Mouse (Mus musculus) midbrain, embryonic 12.5 days (tissue): ENCODE results near the gene Dbp. TPM values are rescaled to one million over a fixed set of nuclear protein-coding genes. Genes with fewer than 3 reads are reported as not detected.

Experiments used
- ATAC-seq: fragments of 200-750 bp; cut with Nextera tagmentation; 2 replicates; pipeline ENCODE4 v1.8.0; 2017; ENCODE audit warnings: low read depth, moderate TSS enrichment, moderate library complexity; ENCODE audit not compliant: low FRiP score
- H3K27ac ChIP-seq: fragments of 300-500 bp; sonication (generic); replicated peaks from 2 replicates; pipeline ENCODE4 v1.5.1; 2016; ENCODE audit warnings: mild to moderate bottlenecking
- H3K27me3 ChIP-seq: fragments of 300-500 bp; sonication (generic); 2 replicates; pipeline ENCODE4 v1.6.1; 2016; ENCODE audit warnings: mild to moderate bottlenecking
- H3K36me3 ChIP-seq: fragments of 300-500 bp; sonication (generic); 2 replicates; pipeline ENCODE4 v1.6.1; 2016
- H3K4me1 ChIP-seq: fragments of 300-500 bp; sonication (generic); 2 replicates; pipeline ENCODE4 v1.6.1; 2016
- H3K4me2 ChIP-seq: fragments of 300-500 bp; sonication (generic); replicated peaks from 2 replicates; pipeline ENCODE4 v1.6.1; 2016; ENCODE audit warnings: mild to moderate bottlenecking, moderate library complexity
- H3K4me3 ChIP-seq: fragments of 300-500 bp; sonication (generic); 2 replicates; pipeline ENCODE4 v1.5.1; 2016; ENCODE audit warnings: mild to moderate bottlenecking
- H3K9ac ChIP-seq: fragments of 300-500 bp; sonication (generic); replicated peaks from 2 replicates; pipeline ENCODE4 v1.6.1; 2016; ENCODE audit warnings: mild to moderate bottlenecking, moderate library complexity
- H3K9me3 ChIP-seq: fragments of 300-500 bp; sonication (generic); 2 replicates; pipeline ENCODE4 v1.6.1; 2016; ENCODE audit warnings: mild to moderate bottlenecking
- WGBS: fragments of 180-500 bp; shearing (Covaris S2); methylation state at CpG from one replicate; pipeline ENCODE4 v1.1.7; 2016; 5-methylcytosine and 5-hydroxymethylcytosine counted together
- polyA plus RNA-seq: library from polyadenylated mRNA; unstranded; fragments of >200 nt; fragmentation: Nextera tagmentation; extraction: Ambion mirVana; gene quantifications from 2 replicates; pipeline ENCODE4 v1.2.1, GENCODE M21; 2016

Dbp gene
- polyA plus RNA-seq, 1 experiment from 2014 or later: 4.5 TPM

- ATAC-seq: no peak
- no peak overlapping the region for H3K9ac ChIP-seq
- WGBS: 69% methylated on average over 13 of the region's 13 CpGs
Observed at GRCm38 (mm10) chr7:45721642-45722347, 16.9 kb downstream of the Dbp start.

GRCm38 (mm10) chr7:45722348-45722713 lies 17.4 kb downstream of the Dbp start:
- ATAC-seq: no peak
- 87% methylated on average over 13 of the region's 13 CpGs for WGBS
- Histone ChIP-seq H3K4me1 (peaks cover 16% of the 10 kb centered on the region), H3K36me3 (peaks cover 80% of the 10 kb centered on the region), H3K9me3 (no peaks in the 10 kb centered on the region), H3K9ac (no peak overlapping the region), H3K27ac (0 out of 2 replicates have a peak overlapping the region, but pooled peaks have one; percentile 10), H3K4me2 (no peak overlapping the region), H3K27me3 (no peaks in the 10 kb centered on the region), H3K4me3 (no peak overlapping the region)

More at GRCm38 (mm10) chr7:45721642-45722347, 16.9 kb downstream of the Dbp start:
- peaks cover 21% of the 10 kb centered on the region for H3K4me1 ChIP-seq
- H3K36me3 ChIP-seq: peaks cover 75% of the 10 kb centered on the region
- H3K27me3 ChIP-seq: no peaks in the 10 kb centered on the region
- no peak overlapping the region for H3K4me2 ChIP-seq
- H3K9me3 ChIP-seq: no peaks in the 10 kb centered on the region
- H3K27ac ChIP-seq: 0 out of 2 replicates have a peak overlapping the region, but pooled peaks have one; percentile 15
- H3K4me3 ChIP-seq: no peak overlapping the region

GRCm38 (mm10) chr7:45723301-45723700 lies 18.4 kb downstream of the Dbp start:
- Histone ChIP-seq H3K9me3 (no peaks in the 10 kb centered on the region), H3K4me3 (no peak overlapping the region), H3K9ac (no peak overlapping the region), H3K4me1 (peaks cover 16% of the 10 kb centered on the region), H3K4me2 (no peak overlapping the region), H3K36me3 (peaks cover 81% of the 10 kb centered on the region), H3K27me3 (no peaks in the 10 kb centered on the region), H3K27ac (no peak overlapping the region)
- WGBS: 100% methylated on average over 4 of the region's 4 CpGs
- no peak for ATAC-seq

DNA sequence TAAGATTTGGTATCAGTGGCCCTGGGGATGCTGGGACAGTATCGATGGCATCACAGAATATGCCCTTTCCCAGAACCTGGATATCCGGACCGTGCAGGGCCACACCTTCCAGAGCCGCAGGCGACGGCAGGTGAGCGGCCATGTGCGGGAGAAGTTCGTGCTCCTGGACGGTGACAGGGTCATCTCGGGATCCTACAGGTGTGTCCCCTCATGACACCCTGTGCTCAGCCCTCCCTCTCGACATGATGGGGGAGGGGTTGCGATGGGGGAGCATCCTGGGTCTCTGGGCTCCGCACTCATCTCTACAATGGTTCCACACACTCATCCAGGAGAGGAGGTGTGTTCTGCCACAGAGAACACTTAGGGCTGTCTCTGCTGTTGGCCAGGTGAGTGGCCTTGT lies 18.9 kb downstream of the Dbp start:
- Histone ChIP-seq H3K9me3 (no peaks in the 10 kb centered on the region), H3K9ac (no peak overlapping the region), H3K4me1 (peaks cover 13% of the 10 kb centered on the region), H3K27me3 (no peaks in the 10 kb centered on the region), H3K4me2 (no peak overlapping the region), H3K4me3 (no peak overlapping the region), H3K36me3 (peaks cover 82% of the 10 kb centered on the region), H3K27ac (no peak overlapping the region)
- 93% methylated on average over 14 of the region's 14 CpGs for WGBS
- ATAC-seq: no peak

DNA sequence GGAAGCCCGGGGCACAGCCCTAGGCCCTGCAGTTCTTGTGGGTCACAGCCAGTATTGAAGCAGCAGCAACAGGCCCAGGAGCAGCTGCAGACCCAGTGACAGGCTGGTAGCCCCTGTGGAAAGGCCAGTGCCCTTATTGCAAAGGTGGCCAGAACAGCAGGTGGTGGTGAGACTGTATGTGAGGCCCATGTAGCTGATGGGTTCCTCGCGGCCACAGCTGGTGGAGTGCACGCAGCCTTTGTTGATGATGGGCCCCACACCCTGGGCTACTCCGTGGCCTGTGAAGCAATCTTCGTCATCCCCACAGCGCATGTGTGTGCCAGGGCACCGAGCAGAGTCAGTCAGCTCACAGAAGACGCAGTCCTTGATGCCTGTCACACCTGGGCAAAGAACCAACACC lies 20.3 kb downstream of the Dbp start:
- Histone ChIP-seq H3K27ac (no peak overlapping the region), H3K27me3 (no peaks in the 10 kb centered on the region), H3K36me3 (peaks cover 74% of the 10 kb centered on the region), H3K4me3 (no peak overlapping the region), H3K9ac (no peak overlapping the region), H3K4me1 (no peaks in the 10 kb centered on the region), H3K4me2 (no peak overlapping the region), H3K9me3 (no peaks in the 10 kb centered on the region)
- no peak for ATAC-seq
- WGBS: 88% methylated on average over 9 of the region's 9 CpGs

GRCm38 (mm10) chr7:45725713-45726112 lies 20.8 kb downstream of the Dbp start, which contains the start of gene Spaca4:
TSS of gene Spaca4 (minus strand) at chr7:45725813.
- H3K27me3 ChIP-seq: no peaks in the 10 kb centered on the region
- H3K4me2 ChIP-seq: no peak within 1 kb of the TSS
- WGBS: 93% methylated on average over 11 of the region's 11 CpGs
- H3K4me3 ChIP-seq: no peak within 1 kb of the TSS
- no peak within 1 kb of the TSS for H3K9ac ChIP-seq
- H3K36me3 ChIP-seq: peaks cover 69% of the 10 kb centered on the region
- peaks cover 3% of the 10 kb centered on the region; the same call in 1 of the 2 replicates for H3K4me1 ChIP-seq
- H3K9me3 ChIP-seq: no peaks in the 10 kb centered on the region
- no peak within 1 kb of the TSS for H3K27ac ChIP-seq
- no peak for ATAC-seq

GRCm38 (mm10) chr7:45726419-45726818 lies 21.5 kb downstream of the Dbp start:
- peaks cover 62% of the 10 kb centered on the region for H3K36me3 ChIP-seq
- no peak for ATAC-seq
- 92% methylated on average over 10 of the region's 10 CpGs for WGBS
- peaks cover 8% of the 10 kb centered on the region; the same call in 1 of the 2 replicates for H3K4me1 ChIP-seq
- no peak overlapping the region for H3K4me2 ChIP-seq
- H3K4me3 ChIP-seq: no peak overlapping the region
- no peak overlapping the region for H3K9ac ChIP-seq
- no peaks in the 10 kb centered on the region for H3K9me3 ChIP-seq
- no peak overlapping the region for H3K27ac ChIP-seq
- no peaks in the 10 kb centered on the region for H3K27me3 ChIP-seq

- Histone ChIP-seq H3K9ac (no peak overlapping the region), H3K4me3 (no peak overlapping the region), H3K4me2 (no peak overlapping the region), H3K36me3 (peaks cover 50% of the 10 kb centered on the region), H3K27me3 (no peaks in the 10 kb centered on the region), H3K4me1 (peaks cover 8% of the 10 kb centered on the region; the same call in 1 of the 2 replicates), H3K9me3 (no peaks in the 10 kb centered on the region), H3K27ac (no peak overlapping the region)
- 82% methylated on average over 3 of the region's 3 CpGs for WGBS
- ATAC-seq: no peak
Observed at GRCm38 (mm10) chr7:45727625-45728024, 22.7 kb downstream of the Dbp start.

DNA sequence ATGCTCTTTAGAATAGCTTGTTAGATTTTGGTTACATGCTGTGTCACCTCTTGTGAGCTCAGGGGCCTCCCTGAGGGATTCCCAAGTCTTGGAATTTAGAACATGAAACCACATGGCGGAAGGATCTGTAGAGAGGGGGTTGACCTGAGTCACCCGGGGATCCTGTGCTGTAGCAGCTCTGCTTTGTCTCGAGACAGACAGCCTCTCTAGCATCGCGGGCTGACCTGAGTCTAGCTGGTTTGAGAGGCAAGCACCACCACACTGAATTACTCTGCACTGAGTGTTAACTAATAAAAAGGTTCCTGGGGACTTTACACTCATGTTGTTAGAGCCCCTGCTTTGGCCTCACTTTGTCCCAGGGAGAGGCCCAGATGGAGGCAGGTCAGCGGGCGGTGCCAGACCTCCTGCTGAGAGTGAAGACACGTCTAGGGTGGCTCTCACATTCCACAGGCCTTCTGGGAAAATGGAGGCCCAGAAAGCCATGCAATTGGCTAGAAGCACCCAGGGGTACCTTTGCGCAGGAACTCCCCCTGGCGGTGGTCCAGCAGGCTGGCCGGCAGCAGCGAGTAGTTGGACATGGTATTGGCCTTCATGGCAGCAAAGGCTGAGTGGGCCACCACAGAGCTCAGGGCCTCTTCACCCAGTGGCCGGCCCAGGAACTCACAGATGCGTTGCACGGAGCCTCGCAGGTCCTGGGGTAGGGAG lies 26.0 kb downstream of the Dbp start:
- Histone ChIP-seq H3K4me1 (peaks cover 8% of the 10 kb centered on the region; the same call in 1 of the 2 replicates), H3K27ac (no peak overlapping the region), H3K4me3 (no peak overlapping the region), H3K36me3 (peaks cover 19% of the 10 kb centered on the region), H3K27me3 (no peaks in the 10 kb centered on the region), H3K9ac (no peak overlapping the region), H3K9me3 (no peaks in the 10 kb centered on the region), H3K4me2 (no peak overlapping the region)
- WGBS: 15% methylated on average over 16 of the region's 16 CpGs
- ATAC-seq: no peak

- Histone ChIP-seq H3K9me3 (no peaks in the 10 kb centered on the region), H3K27ac (no peak overlapping the region), H3K4me2 (no peak overlapping the region), H3K27me3 (no peaks in the 10 kb centered on the region), H3K36me3 (0 out of 2 replicates have a peak, but pooled peaks cover 4% of the 10 kb centered on the region), H3K4me3 (no peak overlapping the region), H3K9ac (no peak overlapping the region), H3K4me1 (peaks cover 8% of the 10 kb centered on the region; the same call in 1 of the 2 replicates)
- 90% methylated on average over 5 of the region's 5 CpGs for WGBS
- no peak for ATAC-seq
Observed at GRCm38 (mm10) chr7:45733477-45733876, 28.6 kb downstream of the Dbp start.

GRCm38 (mm10) chr7:45739162-45739763 lies 34.4 kb downstream of the Dbp start:
- Histone ChIP-seq H3K4me2 (no peak overlapping the region), H3K9me3 (no peaks in the 10 kb centered on the region), H3K27me3 (peaks cover 10% of the 10 kb centered on the region), H3K36me3 (no peaks in the 10 kb centered on the region), H3K4me3 (no peak overlapping the region), H3K27ac (no peak overlapping the region), H3K4me1 (no peaks in the 10 kb centered on the region), H3K9ac (no peak overlapping the region)
- peak; percentile 79; the same call in 1 of the 2 replicates for ATAC-seq
- 8% methylated on average over 9 of the region's 9 CpGs for WGBS

DNA sequence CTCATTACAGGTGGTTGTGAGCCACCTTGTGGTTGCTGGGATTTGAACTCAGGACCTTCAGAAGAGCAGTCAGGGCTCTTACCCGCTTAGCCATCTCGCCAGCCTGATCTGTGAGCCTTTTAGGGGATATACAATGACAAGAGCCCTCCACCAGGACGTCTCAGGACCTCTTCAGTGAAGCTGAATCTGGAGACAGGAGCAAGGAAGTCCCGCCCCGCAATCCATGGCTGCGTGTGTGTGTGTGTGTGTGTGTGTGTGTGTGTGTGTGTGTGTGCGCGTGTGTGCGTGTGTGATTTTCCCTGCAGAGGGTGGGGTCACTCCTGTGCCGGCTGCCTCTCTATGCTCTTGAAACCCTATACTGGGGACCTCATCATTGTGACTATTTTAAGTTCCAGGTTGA lies 34.9 kb downstream of the Dbp start:
- WGBS: 59% methylated on average over 10 of the region's 10 CpGs
- ATAC-seq: no peak
- Histone ChIP-seq H3K9ac (no peak overlapping the region), H3K9me3 (no peaks in the 10 kb centered on the region), H3K4me2 (no peak overlapping the region), H3K27me3 (peaks cover 10% of the 10 kb centered on the region), H3K4me3 (no peak overlapping the region), H3K36me3 (no peaks in the 10 kb centered on the region), H3K4me1 (no peaks in the 10 kb centered on the region), H3K27ac (no peak overlapping the region)
